Mouse (Mus musculus) testis, adult 2 months (tissue): Measurements from ENCODE around the gene Kdsr.

Source experiments
- CTCF ChIP-seq: fragments of 200-500 bp; IDR thresholded peaks from 2 replicates; pipeline ENCODE4 v1.5.1; 2012; ENCODE audit warnings: low read depth, mild to moderate bottlenecking, inconsistent platforms, low read length, moderate library complexity; ENCODE audit not compliant: control insufficient read depth, insufficient read depth, insufficient replicate concordance
- POLR2A ChIP-seq: fragments of 200-500 bp; IDR thresholded peaks from 2 replicates; pipeline ENCODE4 v1.6.1; 2012; ENCODE audit warnings: low read depth, mild to moderate bottlenecking, inconsistent platforms, low read length, moderate library complexity; ENCODE audit not compliant: control insufficient read depth

GRCm38 (mm10) chr1:106799406-106799805, 39.9 kb upstream of the Kdsr start:
- TF ChIP-seq CTCF (no peak), POLR2A (no peak)
